ENCODE assay signal across 8 mouse cellular contexts in the genomic region with DNA sequence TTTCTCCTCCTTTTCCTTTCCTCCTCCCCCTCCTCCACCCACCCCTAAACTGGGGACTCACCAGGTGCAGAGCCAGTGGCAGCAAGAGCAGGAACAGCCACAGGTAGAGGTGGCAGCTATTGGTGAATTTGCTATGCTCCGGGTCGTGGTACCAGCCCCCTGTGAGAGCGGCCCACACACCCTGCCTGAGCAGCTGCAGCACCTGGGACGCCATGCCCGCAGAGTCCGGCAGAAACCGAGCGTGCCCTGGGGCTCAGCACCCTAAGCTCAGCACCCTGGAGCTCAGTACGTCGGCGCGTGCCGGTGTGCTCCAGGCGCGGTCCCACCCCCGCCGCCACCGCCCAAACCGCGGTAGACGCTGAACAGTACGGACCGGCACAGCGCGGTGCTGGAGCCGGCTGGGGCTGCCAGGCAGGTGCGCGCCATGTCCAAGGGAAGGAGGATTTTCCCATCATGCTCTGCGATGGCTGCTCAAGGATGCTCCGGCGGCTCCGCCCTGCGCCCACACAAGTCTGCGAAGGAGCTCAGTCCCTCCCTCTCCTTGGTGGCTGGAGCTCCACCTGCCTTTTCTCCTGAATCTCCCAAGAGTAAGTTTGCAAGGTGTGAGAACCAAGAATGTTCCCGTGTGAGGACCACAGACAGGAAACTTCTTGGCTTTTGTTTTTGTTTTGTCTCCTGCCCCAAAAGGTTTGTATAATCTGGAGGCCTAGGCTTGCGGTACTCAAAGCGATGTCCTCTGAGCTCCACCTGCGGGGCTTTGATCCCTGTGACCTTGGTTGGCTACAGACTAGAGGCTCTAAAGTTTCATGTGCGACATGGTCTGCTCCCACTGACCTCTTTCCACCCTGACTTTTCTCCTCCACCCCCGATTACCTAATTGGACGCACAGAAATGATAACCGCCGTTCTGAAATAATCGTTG. TPM values are rescaled to one million over a fixed set of nuclear protein-coding genes. Genes with fewer than 3 reads are reported as not detected.
DNase-seq lines count a peak whose midpoint lies in the region; ATAC-seq and TF ChIP-seq lines count a peak whose summit lies in the region.

Pcnx2 (minus strand) TSS at position 450 of the 921 bp plus-strand sequence.

- TF ChIP-seq CTCF in lung, postnatal 0 days (IDR thresholded peaks at IDR 0.05), result no peak

- no peaks in the 10 kb centered on the region for H3K36me3 ChIP-seq in lung, postnatal 0 days (ENCODE audit: insufficient read depth, low read length)
- no peaks in the 10 kb centered on the region for H3K36me3 ChIP-seq in embryonic facial prominence, embryonic 10.5 days (replicated peaks)
- no peaks in the 10 kb centered on the region for H3K36me3 ChIP-seq in liver, embryonic 13.5 days
- H3K36me3 ChIP-seq in stomach, embryonic 14.5 days (ENCODE audit: control insufficient read depth, insufficient read depth, low read length), result no peaks in the 10 kb centered on the region

- 8% methylated on average over 40 of the region's 44 CpGs for WGBS in lung, postnatal 0 days
- 6% methylated on average over 44 of the region's 44 CpGs for WGBS in embryonic facial prominence, embryonic 10.5 days
- WGBS in liver, embryonic 13.5 days (ENCODE audit: insufficient replicate concordance), result 9% methylated on average over 44 of the region's 44 CpGs
- 7% methylated on average over 40 of the region's 44 CpGs for WGBS in stomach, embryonic 14.5 days

- no peak for TF ChIP-seq EP300 in lung, postnatal 0 days (IDR thresholded peaks at IDR 0.05)

- H3K9me3 ChIP-seq in lung, postnatal 0 days (ENCODE audit: low read length), result no peaks in the 10 kb centered on the region
- H3K9me3 ChIP-seq in embryonic facial prominence, embryonic 10.5 days, result no peaks in the 10 kb centered on the region
- no peaks in the 10 kb centered on the region for H3K9me3 ChIP-seq in liver, embryonic 13.5 days (replicated peaks)
- no peaks in the 10 kb centered on the region for H3K9me3 ChIP-seq in stomach, embryonic 14.5 days (ENCODE audit: control insufficient read depth, low read depth, low read length)

- H3K27me3 ChIP-seq in lung, postnatal 0 days (replicated peaks; ENCODE audit: insufficient read depth, low read length), result peaks cover 18% of the 10 kb centered on the region
- peaks cover 45% of the 10 kb centered on the region for H3K27me3 ChIP-seq in embryonic facial prominence, embryonic 10.5 days (replicated peaks; ENCODE audit: low read depth, poor library complexity, severe bottlenecking)
- H3K27me3 ChIP-seq in liver, embryonic 13.5 days, result peaks cover 41% of the 10 kb centered on the region
- peaks cover 10% of the 10 kb centered on the region; the same call in 1 of the 2 replicates for H3K27me3 ChIP-seq in stomach, embryonic 14.5 days (ENCODE audit: control insufficient read depth, insufficient read depth, low read length)

- H3K27ac ChIP-seq in lung, postnatal 0 days (ENCODE audit: low read length), result no peak within 1 kb of the TSS
- no peak within 1 kb of the TSS; the same call in 1 of the 2 replicates for H3K27ac ChIP-seq in embryonic facial prominence, embryonic 10.5 days (replicated peaks)
- H3K27ac ChIP-seq in liver, embryonic 13.5 days, result no peak within 1 kb of the TSS
- H3K27ac ChIP-seq in stomach, embryonic 14.5 days (ENCODE audit: low read length), result no peak within 1 kb of the TSS

- no peaks in the 10 kb centered on the region for H3K4me1 ChIP-seq in lung, postnatal 0 days (ENCODE audit: insufficient read depth, low read depth, low read length)
- H3K4me1 ChIP-seq in embryonic facial prominence, embryonic 10.5 days, result peaks cover 19% of the 10 kb centered on the region
- 0 out of 2 replicates have a peak, but pooled peaks cover 6% of the 10 kb centered on the region for H3K4me1 ChIP-seq in liver, embryonic 13.5 days (replicated peaks)
- H3K4me1 ChIP-seq in stomach, embryonic 14.5 days (ENCODE audit: control insufficient read depth, insufficient read depth, low read length), result no peaks in the 10 kb centered on the region

- 0 out of 2 replicates have a peak within 1 kb of the TSS, but pooled peaks have one; percentile 5 for H3K4me2 ChIP-seq in lung, postnatal 0 days (replicated peaks; ENCODE audit: low read depth, low read length)
- no peak within 1 kb of the TSS for H3K4me2 ChIP-seq in liver, embryonic 13.5 days
- H3K4me2 ChIP-seq in stomach, embryonic 14.5 days (replicated peaks; ENCODE audit: low read depth, low read length), result peak within 1 kb of the TSS; percentile 33

- DNase-seq in lung, postnatal 0 days (ENCODE audit: low spot score), result no peak
- DNase-seq in lung, postnatal 14 days, result no peak
- peak; percentile 38 for DNase-seq in embryonic facial prominence, embryonic 10.5 days (ENCODE audit: low spot score)
- DNase-seq in induced T-regulatory cell, adult 2 months (ENCODE audit: low read depth), result peak; percentile 6
- no peak for DNase-seq in liver, embryonic 13.5 days
- DNase-seq in adrenal gland, postnatal 36 days, result no peak
- DNase-seq in heart, adult 8-10 months (ENCODE audit: low spot score), result no peak

- no peak within 1 kb of the TSS for H3K4me3 ChIP-seq in lung, postnatal 0 days (ENCODE audit: low read depth, low read length)
- H3K4me3 ChIP-seq in embryonic facial prominence, embryonic 10.5 days, result peak within 1 kb of the TSS; percentile 51
- H3K4me3 ChIP-seq in liver, embryonic 13.5 days (replicated peaks), result no peak within 1 kb of the TSS
- peak within 1 kb of the TSS; percentile 21 for H3K4me3 ChIP-seq in stomach, embryonic 14.5 days (ENCODE audit: low read depth, low read length)

- H3K9ac ChIP-seq in lung, postnatal 0 days (replicated peaks; ENCODE audit: low read depth), result no peak within 1 kb of the TSS
- H3K9ac ChIP-seq in liver, embryonic 13.5 days, result no peak within 1 kb of the TSS
- no peak within 1 kb of the TSS for H3K9ac ChIP-seq in stomach, embryonic 14.5 days (replicated peaks; ENCODE audit: low read depth, low read length)

- ATAC-seq in lung, postnatal 0 days, result no peak
- ATAC-seq in liver, embryonic 13.5 days (ENCODE audit: low read depth), result peak; percentile 47; the same call in 1 of the 2 replicates
- 0 out of 2 replicates have a peak, but pooled peaks have one; percentile 67 for ATAC-seq in stomach, embryonic 14.5 days (ENCODE audit: insufficient number of reproducible peaks, insufficient read depth, low FRiP score, low read depth)

RNA-seq across cellular contexts. Expression of gene Pcnx2, which starts in this region (rescaled TPM):
- 0.18 and 0.31 TPM in 2 replicates for polyA plus RNA-seq in lung, postnatal 0 days (2015; fragmentation: Nextera tagmentation; extraction: Ambion mirVana)
- polyA plus RNA-seq in embryonic facial prominence, embryonic 10.5 days (2016; fragmentation: Nextera tagmentation; extraction: Ambion mirVana), result 0.10 and 0.15 TPM in 2 replicates
- 0.19 and 0.27 TPM in 2 replicates for polyA plus RNA-seq in liver, embryonic 13.5 days (2015; fragmentation: Nextera tagmentation; extraction: Ambion mirVana)
- polyA plus RNA-seq in stomach, embryonic 14.5 days (2014; fragmentation: Nextera tagmentation; extraction: Ambion mirVana), result 0.29 and 0.55 TPM in 2 replicates
- total RNA-seq in adrenal gland, postnatal 36 days (2021), result under 1 TPM; 0.33 to 0.43 TPM
- under 1 TPM; 0.49 to 0.90 (median 0.64) TPM for total RNA-seq in heart, adult 8-10 months (2022)

Comparison
In these comparisons a context has a peak if more than half of its experiments do, and no peak if none do; other contexts are left out.
1. Peak in DNase-seq and H3K4me3 ChIP-seq in embryonic facial prominence, embryonic 10.5 days; RNA of the gene not detected or under 1 TPM.
2. Peak in ATAC-seq in liver, embryonic 13.5 days; RNA of the gene not detected or under 1 TPM.
3. Peak in ATAC-seq, H3K4me3 ChIP-seq and H3K4me2 ChIP-seq in stomach, embryonic 14.5 days; RNA of the gene not detected or under 1 TPM.